Mouse (Mus musculus) thymus, adult 2 months (tissue): ENCODE measurements at regions not wholly inside any gene's neighbourhood (a gene's known extent, or its start where the extent isn't known, plus 50 kb on each side); places are given as distances from the start of the nearest gene placed in this dataset.

Experiments
- DNase-seq: peaks from one replicate; pipeline ENCODE4 v3.0.0; 2021
- H3K27ac ChIP-seq: fragments of 200-500 bp; 2 replicates; pipeline ENCODE4 v1.5.1; 2012; ENCODE audit warnings: low read length, control low read depth; ENCODE audit not compliant: control insufficient read depth, insufficient read depth
- H3K27me3 ChIP-seq: fragments of 200-500 bp; 2 replicates; pipeline ENCODE4 v1.6.1; 2012; ENCODE audit warnings: mild to moderate bottlenecking, low read length, moderate library complexity, mixed read lengths; ENCODE audit not compliant: control insufficient read depth, insufficient read depth
- H3K36me3 ChIP-seq: fragments of 200-500 bp; 2 replicates; pipeline ENCODE4 v1.6.1; 2012; ENCODE audit warnings: mild to moderate bottlenecking, low read length, moderate library complexity; ENCODE audit not compliant: control insufficient read depth, insufficient read depth
- H3K4me1 ChIP-seq: fragments of 200-500 bp; replicated peaks from 2 replicates; pipeline ENCODE4 v1.6.1; 2012; ENCODE audit warnings: low read length; ENCODE audit not compliant: control insufficient read depth, insufficient read depth
- H3K4me3 ChIP-seq: fragments of 200-500 bp; 2 replicates; pipeline ENCODE4 v1.5.1; 2012; ENCODE audit warnings: mild to moderate bottlenecking, low read length, control low read depth, moderate library complexity; ENCODE audit not compliant: control insufficient read depth, insufficient read depth
- CTCF ChIP-seq: fragments of 200-500 bp; IDR thresholded peaks from 2 replicates; pipeline ENCODE4 v1.5.1; 2012; ENCODE audit warnings: mild to moderate bottlenecking, control low read depth, low read length, moderate library complexity, borderline replicate concordance; ENCODE audit not compliant: control insufficient read depth, poor library complexity, insufficient read depth; ENCODE audit errors: extremely low read depth
- POLR2A ChIP-seq: fragments of 200-500 bp; IDR thresholded peaks from 2 replicates; pipeline ENCODE4 v1.6.1; 2012; ENCODE audit warnings: mild to moderate bottlenecking, low read length, control low read depth, moderate library complexity; ENCODE audit not compliant: control insufficient read depth, poor library complexity, insufficient read depth; ENCODE audit errors: extremely low read depth
- WGBS: fragments of 180-500 bp; shearing (Covaris S2); methylation state at CpG from one replicate; pipeline ENCODE4 v1.1.7; 2018; 5-methylcytosine and 5-hydroxymethylcytosine counted together

- no peak for DNase-seq
- no peaks in the 10 kb centered on the region for H3K36me3 ChIP-seq
- TF ChIP-seq POLR2A = no peak
- TF ChIP-seq CTCF = no peak
- no peaks in the 10 kb centered on the region for H3K4me1 ChIP-seq
- no peak overlapping the region for H3K27ac ChIP-seq
- 80% methylated on average over 4 of the region's 4 CpGs for WGBS
- H3K4me3 ChIP-seq = no peak overlapping the region
- no peaks in the 10 kb centered on the region for H3K27me3 ChIP-seq
Observed at GRCm38 (mm10) chr12:52392636-52393035, 111.1 kb upstream of the Arhgap5 start.

- H3K27me3 ChIP-seq = no peaks in the 10 kb centered on the region
- 96% methylated on average over 15 of the region's 15 CpGs for WGBS
- H3K27ac ChIP-seq = no peak overlapping the region
- no peak for TF ChIP-seq CTCF
- TF ChIP-seq POLR2A = no peak
- H3K4me1 ChIP-seq = no peaks in the 10 kb centered on the region
- no peaks in the 10 kb centered on the region for H3K36me3 ChIP-seq
- H3K4me3 ChIP-seq = no peak overlapping the region
- DNase-seq = no peak
Observed at GRCm38 (mm10) chr12:52393981-52394718, 109.6 kb upstream of the Arhgap5 start.

- no peaks in the 10 kb centered on the region for H3K27me3 ChIP-seq
- no peaks in the 10 kb centered on the region for H3K36me3 ChIP-seq
- 96% methylated on average over 3 of the region's 3 CpGs for WGBS
- no peak overlapping the region for H3K4me3 ChIP-seq
- TF ChIP-seq CTCF (no peak), POLR2A (no peak)
- no peaks in the 10 kb centered on the region for H3K4me1 ChIP-seq
- DNase-seq = no peak
- H3K27ac ChIP-seq = no peak overlapping the region
Observed at GRCm38 (mm10) chr12:52394719-52395062, 109.1 kb upstream of the Arhgap5 start.

- no peak overlapping the region for H3K27ac ChIP-seq
- H3K27me3 ChIP-seq = no peaks in the 10 kb centered on the region
- H3K36me3 ChIP-seq = no peaks in the 10 kb centered on the region
- H3K4me3 ChIP-seq = no peak overlapping the region
- TF ChIP-seq POLR2A (no peak), CTCF (no peak)
- WGBS = 98% methylated on average over 4 of the region's 4 CpGs
- H3K4me1 ChIP-seq = no peaks in the 10 kb centered on the region
- no peak for DNase-seq
Observed at GRCm38 (mm10) chr12:52395111-52395510, 108.7 kb upstream of the Arhgap5 start.

- Histone ChIP-seq H3K27me3 (no peaks in the 10 kb centered on the region), H3K27ac (no peak overlapping the region), H3K4me1 (no peaks in the 10 kb centered on the region), H3K4me3 (no peak overlapping the region), H3K36me3 (no peaks in the 10 kb centered on the region)
- TF ChIP-seq CTCF = no peak
- TF ChIP-seq POLR2A = no peak
- DNase-seq = peak; percentile 2
- 89% methylated on average over 14 of the region's 14 CpGs for WGBS
Observed at GRCm38 (mm10) chr12:52396178-52396841, 107.5 kb upstream of the Arhgap5 start.

GRCm38 (mm10) chr12:52397718-52398510 is 105.9 kb upstream of the Arhgap5 start:
- TF ChIP-seq POLR2A (no peak), CTCF (no peak)
- no peak overlapping the region for H3K27ac ChIP-seq
- H3K4me3 ChIP-seq = no peak overlapping the region
- H3K27me3 ChIP-seq = no peaks in the 10 kb centered on the region
- no peak for DNase-seq
- no peaks in the 10 kb centered on the region for H3K4me1 ChIP-seq
- no peaks in the 10 kb centered on the region for H3K36me3 ChIP-seq
- 41% methylated on average over 2 of the region's 2 CpGs for WGBS
